Mouse (Mus musculus) retina, adult 2 months (tissue): Measurements from ENCODE around the gene Nab1.

Experiments
- DNase-seq: peaks from one replicate; pipeline ENCODE4 v3.0.0-alpha.2; 2012; ENCODE audit warnings: low read depth, low spot score

Nab1 gene

DNA sequence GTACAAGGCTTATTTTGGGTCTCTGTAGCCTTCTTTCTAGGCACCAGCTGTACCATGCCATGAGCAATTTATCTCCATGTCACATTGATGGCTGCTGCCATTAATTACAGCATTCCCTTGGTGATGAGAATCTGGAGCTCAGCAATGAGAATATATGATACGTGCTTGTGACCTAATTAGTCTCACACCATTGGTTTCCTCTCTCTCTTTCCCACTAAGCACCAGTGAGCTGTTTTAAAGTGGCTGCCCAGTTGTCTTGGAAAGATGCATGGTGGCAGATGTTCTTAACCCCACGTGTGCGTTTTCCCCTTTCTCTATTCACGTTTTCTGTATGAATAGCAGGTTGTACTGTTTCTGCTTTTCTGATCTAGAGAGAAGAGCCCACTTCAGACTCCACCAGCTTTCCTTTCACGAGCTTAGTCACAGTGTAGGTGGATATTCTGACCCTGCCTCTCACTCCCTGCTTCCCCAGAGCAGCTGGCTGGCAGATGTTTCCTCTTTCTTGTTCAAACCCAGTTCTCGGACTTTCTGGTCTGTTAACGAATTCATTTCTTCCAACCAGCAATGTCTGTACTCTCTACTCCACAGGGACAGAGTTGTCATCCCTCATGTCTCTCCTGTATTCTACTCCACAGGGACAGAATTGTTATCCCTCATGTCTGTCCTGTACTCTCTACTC, 29.5 kb downstream of the Nab1 start:
- DNase-seq: no peak

DNA sequence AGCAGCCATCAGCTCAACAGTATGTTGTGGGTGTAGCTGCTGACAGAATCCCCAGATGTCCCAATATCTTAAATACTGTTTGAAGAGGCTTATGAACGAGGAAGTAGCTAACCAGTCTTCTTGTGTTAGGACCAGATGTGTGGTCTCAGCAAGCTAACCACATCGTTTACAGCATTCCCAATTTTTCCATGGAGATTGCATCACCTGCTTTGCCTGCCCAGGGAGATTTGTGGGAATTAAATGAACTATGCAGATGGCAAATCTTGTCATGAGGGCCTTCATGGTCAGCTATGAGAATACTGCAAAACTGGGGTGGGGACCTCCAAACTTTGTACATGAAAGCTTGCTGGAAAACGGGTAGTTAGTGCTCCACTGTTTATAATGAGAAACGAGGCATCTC, 30.2 kb downstream of the Nab1 start:
- no peak for DNase-seq

DNA sequence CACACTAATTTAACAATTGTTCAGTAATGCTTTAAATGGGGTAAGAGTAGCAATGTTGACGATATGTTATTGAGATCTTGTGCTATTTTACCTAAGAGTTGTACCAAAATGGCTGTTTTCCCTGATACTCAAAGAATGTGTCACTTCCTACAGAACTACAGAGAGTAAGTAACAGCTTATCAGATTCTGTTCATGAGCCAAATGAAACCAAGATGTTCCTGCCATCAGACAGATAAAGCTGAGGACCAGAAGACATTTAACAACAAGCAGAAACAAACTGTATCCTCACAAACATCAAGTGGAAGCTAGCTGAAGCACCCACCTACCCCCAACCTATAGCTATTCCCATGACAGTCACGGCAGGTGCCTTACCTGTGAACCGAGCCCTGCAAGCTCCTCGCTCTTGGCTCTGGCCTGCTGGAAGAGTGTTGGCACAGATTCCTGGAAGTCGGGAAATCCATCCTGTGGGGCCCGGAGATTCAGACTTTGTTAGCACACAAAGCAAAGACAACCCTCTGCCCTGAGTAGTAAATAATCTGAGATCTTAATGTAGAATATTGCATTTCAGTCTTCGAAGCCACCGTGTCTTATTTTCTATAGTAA, 33.9 kb downstream of the Nab1 start:
- no peak for DNase-seq

DNA sequence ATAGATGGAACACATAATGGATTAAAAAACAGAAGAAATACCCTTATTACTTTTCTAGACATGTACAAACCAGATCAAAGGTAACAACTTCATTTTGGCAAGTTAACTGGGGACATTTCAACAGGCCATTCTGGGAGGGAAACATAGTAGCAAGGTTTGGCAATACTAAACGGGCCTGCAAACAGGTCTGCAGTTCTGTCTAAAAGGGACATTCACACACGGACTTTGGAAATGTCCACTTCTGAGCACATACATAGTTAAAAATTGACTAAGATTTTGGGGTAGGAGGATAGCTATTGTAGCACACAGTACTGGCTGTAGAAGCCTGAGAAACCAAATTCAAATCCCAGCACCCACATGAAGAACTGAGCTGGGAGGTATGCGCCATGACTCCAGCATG, 34.6 kb downstream of the Nab1 start:
- no peak for DNase-seq

DNA sequence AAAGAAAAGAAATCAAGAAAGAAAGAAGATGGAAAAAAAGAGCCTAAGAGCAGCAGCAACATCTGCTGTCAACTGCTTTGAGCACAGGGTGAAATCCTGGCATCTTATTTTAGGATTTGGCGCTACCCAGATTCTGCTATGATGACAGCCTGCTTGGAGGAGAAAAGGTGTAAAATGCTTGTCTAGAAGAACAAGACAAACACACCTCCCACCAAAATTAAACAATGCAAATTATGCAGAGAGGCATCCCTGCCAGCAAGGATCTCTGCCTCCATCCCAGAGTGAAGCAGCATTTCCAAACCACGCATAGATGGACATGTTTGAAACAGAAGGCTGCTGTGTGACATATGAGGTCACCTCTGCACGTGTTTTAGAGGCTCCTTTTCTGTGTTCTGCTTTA, 35.2 kb downstream of the Nab1 start:
- DNase-seq: no peak

DNA sequence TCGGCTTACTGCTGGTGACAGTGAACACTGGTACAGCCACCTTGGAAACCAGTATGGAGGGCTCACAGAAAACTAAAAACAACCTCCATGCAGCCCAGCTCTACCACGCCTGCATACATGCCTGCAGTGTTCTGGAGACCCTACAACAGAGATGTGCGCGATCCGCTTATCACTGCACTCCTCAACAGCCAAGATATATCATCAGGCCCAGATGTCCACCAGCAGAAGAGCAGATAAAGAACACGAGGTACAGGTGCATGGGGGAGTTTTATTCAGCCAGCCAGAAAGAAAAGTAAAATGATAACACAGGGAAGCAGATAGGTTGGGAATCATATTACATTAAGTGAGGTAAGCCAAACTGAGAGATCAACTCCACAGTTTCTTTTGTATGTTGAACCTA, 37.2 kb downstream of the Nab1 start:
- DNase-seq: no peak

DNA sequence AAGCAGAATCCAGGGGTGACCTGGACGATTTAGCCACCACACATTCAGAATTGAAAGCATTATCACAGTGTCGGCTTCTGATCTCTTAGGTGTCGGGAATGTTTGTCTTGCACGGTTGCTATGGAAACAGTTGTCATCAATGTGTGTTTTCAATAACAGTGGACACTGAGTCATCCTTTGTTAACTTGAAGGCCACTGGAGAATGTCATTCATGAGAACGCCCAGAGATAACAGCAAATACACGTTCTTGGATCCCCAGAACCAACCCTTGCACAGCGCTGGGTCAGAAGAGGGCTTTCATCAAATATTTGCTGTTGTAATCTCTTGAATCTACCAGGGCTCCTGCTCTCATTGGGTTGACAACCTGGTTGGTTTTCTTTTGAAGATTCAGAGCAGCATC, 43.9 kb downstream of the Nab1 start:
- DNase-seq: no peak

DNA sequence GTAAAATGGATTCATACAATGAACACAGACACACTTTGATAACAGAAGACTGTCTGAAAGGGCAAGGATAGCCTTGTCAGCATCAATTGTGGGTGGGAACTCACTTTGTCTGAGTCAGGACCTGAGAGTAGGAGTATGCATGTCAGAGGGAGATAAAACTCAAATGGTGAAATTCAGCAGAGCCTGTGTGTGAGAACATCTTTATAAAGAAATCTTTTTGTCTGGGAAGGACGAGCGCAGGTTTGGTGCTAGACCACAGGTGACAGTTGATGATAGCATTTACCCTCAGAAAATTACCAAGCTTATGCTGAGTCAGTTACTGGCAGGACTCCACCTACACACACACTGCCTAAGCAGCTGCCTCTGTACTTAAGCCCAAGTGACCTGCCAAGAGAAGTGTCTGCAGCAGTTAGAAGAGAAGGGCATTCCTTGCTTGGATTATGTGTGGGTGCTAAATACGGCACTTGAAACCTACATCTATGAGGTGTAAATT, 45.9 kb downstream of the Nab1 start:
- DNase-seq: no peak

DNA sequence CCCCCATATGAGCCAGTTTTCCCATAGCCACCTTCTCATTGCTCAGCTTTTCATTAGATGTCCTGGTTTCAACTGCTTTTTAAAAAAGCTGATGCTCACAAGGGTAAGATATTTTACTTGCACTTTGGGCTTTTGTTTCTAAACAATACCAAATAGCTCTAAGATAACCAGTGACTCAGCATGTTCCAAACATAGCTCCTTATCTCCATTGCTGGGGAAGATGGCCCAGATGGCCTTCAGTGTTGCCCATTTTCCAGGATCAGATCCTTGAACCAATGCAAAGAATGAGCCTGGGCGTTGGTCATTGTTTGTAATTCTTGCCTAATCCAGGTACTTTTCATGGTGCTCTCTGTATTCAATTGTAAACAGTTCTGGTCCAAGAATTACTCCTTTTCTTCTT, 49.1 kb downstream of the Nab1 start:
- DNase-seq: no peak

DNA sequence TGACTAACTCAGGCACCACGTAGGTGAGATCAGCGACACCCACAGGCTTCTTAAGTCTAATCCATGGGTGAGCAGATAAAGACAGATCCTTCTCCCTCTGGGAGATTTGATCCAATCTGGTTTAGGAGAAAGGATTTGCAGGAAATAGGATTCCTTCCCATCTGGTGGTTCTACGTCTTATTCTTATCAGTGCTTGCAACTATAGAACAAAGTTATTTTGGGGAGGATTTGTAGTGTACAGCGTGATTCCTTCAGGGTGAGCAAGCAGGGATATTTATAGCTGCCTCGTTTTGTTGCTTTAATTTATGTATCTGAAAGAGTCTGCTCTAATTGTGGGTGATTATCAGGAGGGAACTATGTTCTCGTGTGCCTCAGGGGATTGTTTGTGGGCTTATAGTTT, 64.6 kb downstream of the Nab1 start:
- DNase-seq: peak; percentile 15

DNA sequence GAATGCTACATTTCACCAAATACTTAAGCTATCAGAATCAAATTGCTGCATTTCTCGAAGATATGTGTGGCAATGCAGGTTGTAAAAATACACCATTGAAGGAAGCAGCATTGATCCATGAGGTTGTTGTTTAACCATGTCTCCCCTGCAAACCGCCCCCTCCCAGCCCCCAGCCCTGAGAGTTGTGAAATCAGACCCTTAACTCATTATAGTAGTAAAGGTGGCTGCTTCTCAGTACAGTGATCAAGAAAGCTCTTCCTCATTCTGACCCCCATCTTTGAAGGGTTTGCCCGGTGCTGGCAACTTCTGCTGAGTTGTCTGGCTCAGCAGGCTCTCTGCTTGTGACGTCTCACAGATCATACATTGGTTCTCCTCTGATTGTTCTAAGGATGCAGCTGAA, 66.4 kb downstream of the Nab1 start:
- DNase-seq: no peak

DNA sequence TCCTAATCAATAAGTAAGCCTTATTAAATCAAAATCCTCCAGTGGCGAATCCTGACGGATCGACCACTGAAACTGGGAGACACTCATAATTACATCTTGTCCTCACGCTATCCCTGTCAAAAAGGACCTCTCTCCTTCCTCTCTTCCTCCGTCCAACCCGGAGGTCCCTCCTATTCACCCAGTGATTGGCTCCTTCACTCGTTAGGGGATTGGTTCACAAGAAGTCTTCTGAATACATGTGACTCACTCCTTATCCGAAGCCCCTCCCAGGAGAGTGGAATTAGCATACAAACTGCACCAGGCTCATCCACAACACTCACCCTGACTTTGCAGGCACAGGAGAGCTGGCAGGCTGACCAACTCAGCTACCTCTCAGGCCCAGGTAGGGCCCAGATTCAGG, 68.7 kb downstream of the Nab1 start:
- no peak for DNase-seq

DNA sequence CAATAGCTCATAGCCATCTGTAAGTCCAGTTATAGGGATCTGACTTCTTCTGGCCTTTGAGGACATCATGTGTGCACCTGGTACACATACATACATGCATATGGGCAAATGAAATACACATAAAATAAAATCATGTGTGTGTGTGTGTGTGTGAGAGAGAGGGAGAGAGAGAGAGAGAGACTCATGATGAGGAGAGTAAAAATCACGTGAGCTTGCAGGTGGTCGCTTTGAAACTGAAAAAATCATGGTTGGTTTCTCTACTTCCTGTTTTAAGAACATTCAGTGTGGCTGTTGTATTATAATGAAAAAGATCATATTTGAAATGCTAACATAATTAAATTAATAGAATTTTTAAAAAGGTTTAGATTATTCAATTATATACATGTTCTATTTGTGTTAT, 69.9 kb downstream of the Nab1 start:
- no peak for DNase-seq

DNA sequence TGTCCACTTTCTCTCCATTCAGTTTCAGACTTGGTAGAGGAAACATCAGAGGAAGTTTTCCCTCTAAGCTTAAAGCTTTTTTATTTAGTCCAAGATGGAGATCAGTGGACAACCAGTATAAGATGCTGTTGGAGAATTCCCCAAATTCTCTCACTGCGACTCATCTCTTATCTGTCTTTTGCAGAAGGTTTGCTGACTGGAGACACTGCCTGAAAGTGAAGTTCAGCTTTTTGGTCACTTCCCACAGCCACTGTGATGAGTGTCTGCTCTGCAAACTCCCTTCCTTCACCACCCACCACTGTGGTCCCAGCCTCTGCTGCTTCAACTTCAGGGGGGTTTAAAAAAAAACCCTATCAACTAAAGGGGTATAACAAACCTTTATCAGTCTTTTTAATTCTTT, 70.4 kb downstream of the Nab1 start:
- DNase-seq: no peak

DNA sequence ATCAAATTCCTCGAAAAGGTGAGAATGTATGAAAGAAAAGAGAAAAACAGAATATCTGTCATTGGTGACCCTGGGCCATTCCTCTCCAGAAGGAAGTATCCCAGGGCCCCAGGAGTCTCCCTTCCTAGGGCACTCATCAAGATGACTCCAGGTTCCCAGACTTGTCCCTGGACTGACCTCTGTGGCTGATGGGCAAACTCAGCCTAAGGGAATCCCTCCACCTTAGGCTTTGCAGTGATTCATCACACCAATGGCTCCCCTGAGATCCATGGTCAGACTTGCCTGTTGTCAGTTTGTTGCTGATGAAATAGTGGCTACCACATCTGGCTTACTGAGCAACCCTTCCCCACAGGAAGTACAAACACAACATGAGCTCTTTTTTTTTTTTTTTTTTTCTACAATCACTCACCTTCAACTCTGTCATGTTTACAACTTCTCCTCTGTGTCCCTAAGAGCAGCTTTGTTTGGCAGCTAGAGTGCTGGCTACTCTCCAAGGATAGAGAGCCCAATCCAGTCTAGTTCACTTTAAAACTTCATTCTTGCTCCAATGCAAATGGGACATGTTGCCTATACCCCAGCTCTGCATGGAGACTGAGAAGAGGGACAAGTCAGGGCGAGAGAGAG, 72.5 kb downstream of the Nab1 start:
- no peak for DNase-seq

DNA sequence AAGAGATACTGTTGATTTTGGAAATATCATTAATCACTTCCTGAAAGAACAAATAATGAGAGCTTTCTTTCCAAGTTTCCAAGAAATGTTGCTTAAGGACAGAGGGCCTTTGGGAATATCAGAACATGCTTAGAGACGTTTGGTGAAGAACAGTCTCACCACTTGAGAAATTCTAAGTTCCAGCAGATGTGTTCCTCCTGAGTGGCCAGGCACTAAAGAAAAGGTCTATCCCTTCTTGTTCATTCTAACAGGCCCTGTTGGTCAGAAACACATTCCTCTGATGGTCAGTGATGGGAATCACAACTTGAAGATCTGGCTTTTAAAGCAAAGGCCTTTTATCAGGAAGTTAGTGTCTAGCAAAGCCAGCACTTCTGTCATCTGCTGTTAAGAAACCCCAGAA, 76.6 kb downstream of the Nab1 start:
- DNase-seq: no peak

DNA sequence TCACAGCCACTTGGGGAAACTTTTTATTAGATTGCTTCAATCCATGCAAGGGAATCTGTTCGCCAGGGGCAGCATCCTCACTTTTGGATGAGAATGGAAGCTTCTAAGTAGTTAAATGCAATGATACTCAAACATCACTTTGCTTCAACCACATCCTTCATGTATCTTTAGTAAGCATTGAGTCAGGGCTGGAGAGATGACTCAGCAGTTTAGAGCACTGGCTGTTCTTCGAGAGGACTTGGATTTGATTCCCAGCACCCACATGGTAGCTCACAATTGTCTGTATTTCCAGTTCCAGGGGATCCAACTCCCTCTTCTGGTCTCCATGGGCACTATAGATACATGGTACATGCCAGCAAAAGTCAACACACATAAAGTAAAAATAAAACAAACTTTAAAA, 77.4 kb downstream of the Nab1 start:
- DNase-seq: no peak

DNA sequence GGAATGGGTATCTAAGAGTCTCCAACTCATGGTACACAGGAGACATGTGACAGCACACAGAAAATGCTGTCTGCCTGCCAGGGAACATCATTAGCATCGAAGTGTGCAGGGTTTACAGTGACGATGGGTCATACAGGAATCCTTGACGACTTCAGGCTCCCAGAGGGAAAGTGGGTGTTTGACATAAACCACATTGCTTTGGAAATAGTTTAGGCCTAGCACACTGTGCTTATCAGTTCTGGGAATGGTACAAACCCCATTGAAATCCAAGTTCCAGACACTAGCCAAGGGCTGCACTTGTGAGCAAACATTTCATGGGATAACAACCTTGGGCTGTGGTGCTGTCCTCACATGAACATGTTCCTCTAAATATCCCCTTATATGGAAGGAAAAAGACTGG, 78.3 kb downstream of the Nab1 start:
- no peak for DNase-seq

DNA sequence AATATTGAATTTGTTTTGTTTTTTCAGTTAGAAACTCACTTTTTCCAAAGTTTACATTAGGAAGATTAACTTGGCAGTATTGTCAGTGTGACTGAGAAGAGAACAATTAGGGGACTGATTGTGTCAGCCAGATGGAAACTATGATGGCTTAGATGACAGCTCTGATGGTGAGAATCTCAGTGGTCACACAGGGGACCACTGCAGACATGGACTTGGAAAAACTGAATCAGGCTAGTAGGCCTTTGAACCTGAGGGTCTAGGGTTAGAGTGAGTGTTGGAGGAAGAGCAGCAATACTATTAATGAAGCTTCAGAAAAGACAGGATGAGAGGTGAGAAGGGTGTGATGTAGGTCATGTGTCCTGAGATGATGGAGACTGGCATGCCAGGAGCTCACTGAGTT, 78.9 kb downstream of the Nab1 start:
- no peak for DNase-seq

DNA sequence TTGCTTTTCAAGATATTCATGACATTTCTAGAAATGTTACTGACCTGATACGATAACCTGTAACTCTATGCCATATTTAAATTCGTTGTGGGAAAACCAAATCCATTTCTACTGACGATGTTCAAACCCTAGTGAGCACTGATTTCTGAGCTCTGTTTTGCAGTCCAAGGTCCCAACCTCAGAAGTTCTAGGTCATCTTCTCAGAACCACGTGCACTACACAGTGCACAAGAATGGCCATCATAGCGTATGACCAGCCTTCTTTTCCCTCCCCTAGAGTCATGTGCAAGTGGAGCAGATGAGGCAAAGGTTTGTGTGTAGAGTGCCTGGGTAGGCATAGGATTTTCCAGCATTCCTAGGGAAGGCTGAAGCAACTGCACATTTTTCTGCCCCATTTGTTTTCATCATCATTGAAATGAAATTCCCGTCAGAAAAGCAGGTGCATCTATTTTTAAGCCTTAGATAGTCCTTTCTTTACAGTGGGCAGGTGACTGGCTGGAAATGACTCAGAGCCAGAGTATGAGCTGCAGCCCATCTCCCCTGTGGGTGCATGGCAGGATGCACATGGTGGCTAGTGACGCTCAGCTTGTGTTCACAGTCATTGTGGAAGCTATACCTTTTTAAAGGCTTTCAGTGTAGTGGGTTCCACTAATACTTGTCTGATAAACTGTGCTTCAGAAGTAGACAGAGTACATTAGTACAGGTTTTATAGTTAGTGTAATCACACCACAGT, 81.2 kb downstream of the Nab1 start:
- no peak for DNase-seq
